Mouse (Mus musculus) olfactory bulb, adult 2 months (tissue): ENCODE results near the gene Jtb.

ENCODE experiments used
- CTCF ChIP-seq: fragments of 200-500 bp; IDR thresholded peaks from 2 replicates; pipeline ENCODE4 v1.5.1; 2012; ENCODE audit warnings: low read depth, mild to moderate bottlenecking, low read length, moderate library complexity; ENCODE audit not compliant: insufficient read depth
- POLR2A ChIP-seq: fragments of 200-500 bp; IDR thresholded peaks from 2 replicates; pipeline ENCODE4 v1.6.1; 2012; ENCODE audit warnings: mild to moderate bottlenecking, low read depth, low read length, moderate library complexity; ENCODE audit not compliant: insufficient read depth

DNA sequence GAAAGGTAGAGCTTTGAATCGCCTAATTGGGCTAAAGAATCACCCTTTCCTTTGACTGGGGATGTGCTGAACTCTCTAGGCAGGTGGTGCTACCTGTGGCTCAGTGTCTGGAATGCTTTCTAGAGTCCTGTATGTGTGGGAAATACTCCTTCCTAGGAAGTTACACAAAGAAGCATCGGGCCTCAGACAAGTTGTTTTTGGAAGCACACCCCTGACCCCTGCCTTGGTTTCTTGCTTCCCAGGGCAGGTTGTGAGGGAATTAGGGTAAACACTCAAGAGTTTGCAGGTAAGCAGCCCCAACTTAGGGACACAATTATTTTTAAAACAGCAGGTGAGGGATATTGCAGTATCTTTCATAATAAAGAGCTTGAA is 23.8 kb downstream of the Jtb start:
- TF ChIP-seq CTCF (no peak), POLR2A (no peak)
